Mouse (Mus musculus): ENCODE results near the gene Hoxc9.

DNA sequence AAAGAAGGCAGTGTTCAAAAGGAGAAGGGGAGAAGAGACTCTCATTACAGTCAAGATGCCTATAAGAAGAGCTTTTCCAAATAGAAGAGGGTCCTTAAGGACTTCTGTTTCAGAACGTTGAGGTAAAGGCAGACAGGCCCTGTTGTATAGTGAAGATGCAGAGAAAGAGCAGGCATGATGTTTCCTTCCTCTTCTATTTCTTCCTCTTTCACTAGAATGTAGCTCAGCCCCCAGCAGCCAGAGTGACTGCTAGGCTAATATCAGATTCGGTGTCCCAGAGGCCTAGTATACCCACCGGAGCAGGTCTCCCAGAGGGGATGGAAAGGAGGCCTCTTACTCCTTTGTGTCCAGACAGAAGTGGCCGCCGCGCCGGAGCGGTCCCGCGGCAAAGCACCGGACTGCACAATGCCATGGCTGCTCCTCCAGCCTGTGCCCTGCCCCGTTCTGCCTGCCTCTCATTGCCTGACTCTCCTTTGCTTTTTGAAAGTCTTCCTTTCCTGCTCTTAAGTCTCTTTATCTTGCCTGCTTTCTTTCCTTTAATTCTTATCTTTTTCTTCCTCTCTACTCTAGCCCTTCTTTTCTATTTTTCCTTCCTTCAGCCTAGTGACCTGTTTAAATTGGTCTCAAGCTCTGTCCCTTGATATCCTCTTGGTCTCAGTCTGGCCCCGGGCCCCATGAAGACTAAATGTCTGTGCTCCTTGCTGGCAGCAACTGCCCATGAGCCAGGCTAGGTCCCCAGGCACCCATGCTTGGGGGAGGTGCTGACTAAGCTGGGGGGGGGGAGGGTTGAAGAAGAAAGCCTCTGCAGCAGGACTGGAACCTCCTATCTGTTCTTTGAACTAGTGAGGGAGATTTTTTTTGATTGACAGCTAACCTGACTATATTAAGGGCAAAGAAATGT lies 2.6 kb downstream of the Hoxc9 start:
- TF ChIP-seq POLR2A (IDR thresholded peaks at IDR 0.05; ENCODE audit: control insufficient read depth, low read depth, low read length) (no peak), CTCF (IDR thresholded peaks at IDR 0.05; ENCODE audit: control insufficient read depth, insufficient read depth, insufficient replicate concordance, low read depth, low read length) (no peak)

Data from testis, adult 2 months (tissue).